Mouse (Mus musculus) kidney, postnatal 0 days (tissue): Measurements from ENCODE around the gene Tmem255b. TPM values are rescaled to one million over a fixed set of nuclear protein-coding genes. Genes with fewer than 3 reads are reported as not detected.

Experiments
- ATAC-seq: fragments of 200-750 bp; cut with Nextera tagmentation; replicated peaks from 2 replicates; pipeline ENCODE4 v1.8.0; 2017; ENCODE audit warnings: low read depth, moderate number of reproducible peaks, moderate TSS enrichment, moderate library complexity; ENCODE audit not compliant: low FRiP score
- DNase-seq: peaks from one replicate; pipeline ENCODE4 v3.0.0-alpha.2; 2016; ENCODE audit warnings: low spot score
- H3K27ac ChIP-seq: fragments of 300-500 bp; sonication (generic); 2 replicates; pipeline ENCODE4 v1.5.1; 2014; ENCODE audit warnings: mild to moderate bottlenecking
- H3K27me3 ChIP-seq: fragments of 300-500 bp; sonication (generic); 2 replicates; pipeline ENCODE4 v1.6.1; 2014; ENCODE audit warnings: low read length, mixed read lengths; ENCODE audit not compliant: insufficient read depth
- H3K36me3 ChIP-seq: fragments of 300-500 bp; sonication (generic); 2 replicates; pipeline ENCODE4 v1.6.1; 2014; ENCODE audit warnings: low read length, mixed read lengths; ENCODE audit not compliant: insufficient read depth
- H3K4me1 ChIP-seq: fragments of 300-500 bp; sonication (generic); replicated peaks from 2 replicates; pipeline ENCODE4 v1.6.1; 2014; ENCODE audit warnings: antibody characterized with exemption, low read length, mixed read lengths; ENCODE audit not compliant: insufficient read depth
- H3K4me2 ChIP-seq: fragments of 300-500 bp; sonication (generic); 2 replicates; pipeline ENCODE4 v1.6.1; 2014; ENCODE audit warnings: mild to moderate bottlenecking, low read length, moderate library complexity, mixed read lengths
- H3K4me3 ChIP-seq: fragments of 300-500 bp; sonication (generic); replicated peaks from 2 replicates; pipeline ENCODE4 v1.5.1; 2014; ENCODE audit warnings: low read depth, low read length
- H3K9ac ChIP-seq: fragments of 300-500 bp; sonication (generic); 2 replicates; pipeline ENCODE4 v1.6.1; 2014; ENCODE audit warnings: low read depth, low read length
- H3K9me3 ChIP-seq: fragments of 300-500 bp; sonication (generic); replicated peaks from 2 replicates; pipeline ENCODE4 v1.6.1; 2016; ENCODE audit warnings: low read length, inconsistent platforms, mixed read lengths
- CTCF ChIP-seq: IDR thresholded peaks from 2 replicates; pipeline ENCODE4 v1.5.1; 2016; ENCODE audit warnings: antibody characterized with exemption, low read depth, mild to moderate bottlenecking, moderate library complexity
- WGBS: fragments of 180-500 bp; shearing (Covaris S2); extraction: QIAGEN DNeasy Blood & Tissue Kit; methylation state at CpG from one replicate; pipeline ENCODE4 v1.1.7; 2014; 5-methylcytosine and 5-hydroxymethylcytosine counted together
- polyA plus RNA-seq: library from polyadenylated mRNA; unstranded; fragments of >200 nt; fragmentation: Nextera tagmentation; extraction: Ambion mirVana; gene quantifications from 2 replicates; pipeline ENCODE4 v1.2.1, GENCODE M21; 2015

Gene Tmem255b
- polyA plus RNA-seq, 1 experiment from 2014 or later = 1.1 TPM

DNA sequence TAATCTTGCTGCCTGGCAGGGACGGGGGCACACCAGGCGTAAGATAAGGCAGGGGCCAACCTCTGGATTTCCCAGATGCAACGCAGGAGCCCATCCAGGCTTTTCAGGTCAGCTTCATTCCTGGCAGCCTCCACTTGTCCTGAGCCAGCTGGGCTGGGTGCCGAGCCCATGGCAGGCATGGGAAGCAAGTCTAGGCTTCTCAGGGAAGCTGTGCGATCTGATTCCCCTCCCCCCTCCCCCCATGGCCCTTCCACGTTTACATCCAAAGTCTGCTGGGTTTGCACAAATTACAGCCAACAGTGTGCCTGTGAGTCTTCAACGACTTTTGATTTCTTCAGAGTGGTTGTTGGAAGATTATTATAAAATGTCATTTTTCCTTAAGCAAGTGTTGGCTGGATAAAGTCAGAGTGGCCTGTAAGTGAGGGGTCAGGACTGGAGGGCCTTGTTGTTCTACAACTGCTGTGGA is 46.1 kb downstream of the Tmem255b start:
- Histone ChIP-seq H3K9me3 (no peaks in the 10 kb centered on the region), H3K4me3 (no peak overlapping the region), H3K4me1 (no peaks in the 10 kb centered on the region), H3K36me3 (no peaks in the 10 kb centered on the region), H3K4me2 (no peak overlapping the region), H3K27ac (no peak overlapping the region), H3K9ac (no peak overlapping the region), H3K27me3 (no peaks in the 10 kb centered on the region)
- TF ChIP-seq CTCF = no peak
- WGBS = 76% methylated on average over 7 of the region's 7 CpGs
- DNase-seq = no peak
- no peak for ATAC-seq

DNA sequence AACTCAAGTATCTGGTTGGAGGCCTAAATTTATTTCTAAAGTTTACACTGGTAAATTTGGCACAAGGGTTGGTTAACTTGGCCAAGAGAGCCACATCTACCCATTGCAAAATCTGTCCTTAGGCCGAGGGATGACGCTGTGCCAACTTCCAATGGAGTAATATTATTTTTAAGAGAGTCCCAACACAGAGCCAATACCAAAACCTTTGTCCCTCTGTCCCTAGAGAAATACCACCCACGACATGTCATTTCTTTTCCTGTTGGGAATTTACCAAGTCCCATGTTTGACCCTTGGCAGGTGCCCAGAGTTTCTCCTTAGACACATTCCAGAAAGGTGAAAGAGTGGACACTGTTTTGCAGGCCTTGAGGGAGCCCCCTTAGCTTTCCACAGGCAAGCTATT is 46.6 kb downstream of the Tmem255b start:
- ATAC-seq = no peak
- no peak for DNase-seq
- no peaks in the 10 kb centered on the region for H3K9me3 ChIP-seq

DNA sequence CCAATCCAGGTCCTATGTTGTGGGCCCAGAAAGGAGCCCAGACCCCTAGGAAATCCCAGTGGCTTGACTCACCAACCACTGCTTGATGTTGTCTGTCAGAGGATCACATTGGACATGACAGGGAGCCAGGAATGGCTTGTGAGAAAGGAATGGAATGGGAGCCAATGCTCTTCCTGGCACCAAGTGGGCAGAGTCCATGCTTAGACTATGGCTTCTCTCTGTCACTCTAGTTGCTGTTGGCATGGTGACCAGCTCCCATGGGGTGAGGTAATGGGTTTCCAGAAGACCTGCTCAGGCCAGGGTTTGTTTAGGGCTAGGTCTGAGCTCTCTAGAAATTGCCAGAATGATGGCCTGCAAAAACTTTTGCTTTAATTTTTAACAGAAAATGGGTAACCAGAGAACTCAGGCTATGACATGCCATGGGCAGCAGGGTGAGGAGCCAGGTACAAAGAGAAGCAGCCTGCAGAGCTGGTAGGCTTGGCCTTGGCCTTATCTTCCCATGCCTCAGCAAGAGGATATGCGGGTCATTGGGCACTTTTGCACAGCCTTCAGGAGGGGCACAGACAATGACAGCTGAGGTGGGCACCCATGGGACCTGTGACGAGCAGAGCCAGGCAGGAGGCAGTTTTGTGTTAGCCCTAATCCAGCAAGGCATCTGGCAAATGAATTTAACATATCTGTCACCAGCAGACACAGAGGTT is 47.3 kb downstream of the Tmem255b start:
- no peak overlapping the region for H3K27ac ChIP-seq
- H3K4me1 ChIP-seq = no peaks in the 10 kb centered on the region
- 68% methylated on average over 2 of the region's 2 CpGs for WGBS
- H3K36me3 ChIP-seq = no peaks in the 10 kb centered on the region
- H3K9me3 ChIP-seq = no peaks in the 10 kb centered on the region
- no peak overlapping the region for H3K4me3 ChIP-seq
- no peak overlapping the region for H3K4me2 ChIP-seq
- H3K27me3 ChIP-seq = no peaks in the 10 kb centered on the region
- H3K9ac ChIP-seq = no peak overlapping the region
- no peak for TF ChIP-seq CTCF
- DNase-seq (no peak), ATAC-seq (peak; percentile 90)

More for the DNA sequence above, 46.6 kb downstream of the Tmem255b start:
- Histone ChIP-seq H3K36me3 (no peaks in the 10 kb centered on the region), H3K9ac (no peak overlapping the region), H3K4me3 (no peak overlapping the region), H3K27ac (no peak overlapping the region), H3K4me2 (no peak overlapping the region), H3K4me1 (no peaks in the 10 kb centered on the region), H3K27me3 (no peaks in the 10 kb centered on the region)
- WGBS = 81% methylated on average over 3 of the region's 3 CpGs
- no peak for TF ChIP-seq CTCF

DNA sequence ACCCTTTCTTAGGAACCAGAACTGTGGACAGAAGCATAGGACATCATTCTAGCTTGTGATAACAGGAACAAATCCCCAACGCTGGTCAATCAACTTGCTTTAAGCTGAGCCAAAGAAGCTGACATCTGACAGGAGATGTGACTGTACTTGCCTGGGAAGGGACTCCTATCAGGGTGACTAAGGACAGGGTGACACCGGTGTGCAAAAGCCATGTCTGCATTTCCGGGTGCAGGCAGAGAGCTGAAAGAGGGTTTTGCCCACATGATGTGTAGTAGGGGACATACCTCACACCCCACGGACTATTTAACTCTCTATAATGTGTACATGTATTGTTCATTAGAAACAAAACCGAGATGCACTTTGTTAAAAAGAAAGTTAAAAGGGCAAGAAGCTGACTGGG is 48.2 kb downstream of the Tmem255b start:
- H3K4me1 ChIP-seq = no peaks in the 10 kb centered on the region
- H3K36me3 ChIP-seq = no peaks in the 10 kb centered on the region
- H3K4me2 ChIP-seq = no peak overlapping the region
- no peaks in the 10 kb centered on the region for H3K9me3 ChIP-seq
- TF ChIP-seq CTCF = no peak
- ATAC-seq = no peak
- no peaks in the 10 kb centered on the region for H3K27me3 ChIP-seq
- H3K9ac ChIP-seq = no peak overlapping the region
- H3K4me3 ChIP-seq = no peak overlapping the region
- DNase-seq = no peak
- no peak overlapping the region for H3K27ac ChIP-seq
- 92% methylated on average over 5 of the region's 5 CpGs for WGBS

DNA sequence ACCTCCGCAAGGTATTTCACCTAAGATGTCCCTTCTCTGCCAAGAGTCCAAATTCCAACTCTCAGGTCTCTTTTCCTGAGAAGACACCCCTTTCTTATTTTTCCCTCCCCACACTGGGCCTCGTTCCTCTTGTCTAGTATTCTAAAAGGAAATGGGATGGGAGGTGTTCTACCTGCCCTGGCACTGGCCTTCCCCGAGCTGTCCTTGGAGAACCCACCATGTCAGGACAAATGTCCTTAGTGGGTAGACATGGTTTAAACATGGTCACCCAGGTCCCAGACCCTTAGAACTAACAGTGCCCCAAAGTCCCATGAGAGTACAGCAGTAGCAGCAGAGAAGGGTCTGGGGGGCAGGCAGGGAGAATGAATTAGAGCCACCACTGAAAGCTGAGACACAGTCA is 54.4 kb downstream of the Tmem255b start:
- ATAC-seq = no peak
- H3K27ac ChIP-seq = no peak overlapping the region
- H3K27me3 ChIP-seq = no peaks in the 10 kb centered on the region

DNA sequence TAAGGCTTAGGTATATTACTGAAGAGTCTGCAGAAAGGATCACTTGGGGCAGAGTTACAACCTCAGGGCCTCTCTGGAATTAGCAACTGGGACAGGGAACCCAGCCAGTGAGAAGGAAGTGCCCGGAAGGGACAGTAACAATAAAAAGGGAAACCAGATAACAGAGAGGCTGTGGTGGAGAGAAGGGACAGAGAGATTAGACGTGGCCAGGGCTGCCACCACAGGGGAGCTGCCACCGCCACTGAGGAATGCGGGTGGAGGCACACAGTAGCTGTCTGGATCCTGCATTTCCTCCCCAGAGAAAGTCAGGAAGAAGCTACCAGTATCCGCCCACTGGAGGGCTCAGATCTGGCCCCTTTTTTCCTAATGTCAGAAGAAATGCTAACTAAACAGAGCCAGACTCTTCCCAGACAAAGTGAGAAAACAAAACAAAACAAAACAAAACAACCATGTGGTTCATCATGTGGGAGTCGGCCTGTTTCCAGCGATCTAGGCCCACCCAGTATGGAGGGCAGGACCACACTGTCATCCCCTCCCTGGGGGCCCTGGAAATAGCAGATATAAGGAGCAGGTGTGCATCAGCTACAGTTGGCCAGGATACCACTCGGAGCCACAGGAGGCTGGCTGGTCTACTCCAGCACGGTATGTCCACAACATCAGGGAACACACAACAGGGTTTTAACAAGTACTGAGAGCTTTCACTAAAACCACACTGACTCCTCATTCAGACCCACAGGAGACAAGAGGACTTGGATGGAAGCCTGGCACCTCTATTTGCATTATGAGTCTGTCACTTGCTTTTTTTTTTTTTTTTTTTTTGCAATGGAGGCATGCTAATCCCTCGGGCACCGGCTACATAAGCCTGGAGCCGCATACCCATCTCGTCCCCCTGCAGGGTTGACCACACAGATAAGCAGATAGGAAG is 55.3 kb downstream of the Tmem255b start:
- Histone ChIP-seq H3K4me2 (no peak overlapping the region), H3K9me3 (no peaks in the 10 kb centered on the region), H3K4me3 (no peak overlapping the region), H3K27me3 (no peaks in the 10 kb centered on the region), H3K9ac (no peak overlapping the region), H3K4me1 (no peaks in the 10 kb centered on the region), H3K27ac (peak overlapping the region; percentile 27; the same call in 1 of the 2 replicates), H3K36me3 (no peaks in the 10 kb centered on the region)
- 42% methylated on average over 13 of the region's 13 CpGs for WGBS
- no peak for TF ChIP-seq CTCF
- no peak for ATAC-seq
- no peak for DNase-seq

More for the DNA sequence above, 54.4 kb downstream of the Tmem255b start:
- H3K4me2 ChIP-seq = no peak overlapping the region
- DNase-seq = no peak
- 86% methylated on average over 3 of the region's 3 CpGs for WGBS
- TF ChIP-seq CTCF = no peak
- H3K9ac ChIP-seq = no peak overlapping the region
- H3K4me1 ChIP-seq = no peaks in the 10 kb centered on the region
- no peaks in the 10 kb centered on the region for H3K9me3 ChIP-seq
- H3K4me3 ChIP-seq = no peak overlapping the region
- no peaks in the 10 kb centered on the region for H3K36me3 ChIP-seq
